Mouse (Mus musculus) hindbrain, embryonic 13.5 days (tissue): ENCODE results near the gene Spx. TPM values are rescaled to one million over a fixed set of nuclear protein-coding genes. Genes with fewer than 3 reads are reported as not detected.

ENCODE experiments used
- ATAC-seq: fragments of 200-750 bp; cut with Nextera tagmentation; 2 replicates; pipeline ENCODE4 v1.8.0; 2017; ENCODE audit warnings: moderate TSS enrichment; ENCODE audit not compliant: low FRiP score
- H3K27ac ChIP-seq: fragments of 300-500 bp; sonication (generic); 2 replicates; pipeline ENCODE4 v1.5.1; 2015; ENCODE audit warnings: inconsistent platforms, mild to moderate bottlenecking, moderate library complexity
- H3K27me3 ChIP-seq: fragments of 300-500 bp; sonication (generic); 2 replicates; pipeline ENCODE4 v1.6.1; 2015; ENCODE audit warnings: mild to moderate bottlenecking, inconsistent platforms
- H3K36me3 ChIP-seq: fragments of 300-500 bp; sonication (generic); 2 replicates; pipeline ENCODE4 v1.6.1; 2015; ENCODE audit warnings: mild to moderate bottlenecking, inconsistent platforms
- H3K4me1 ChIP-seq: fragments of 300-500 bp; sonication (generic); replicated peaks from 2 replicates; pipeline ENCODE4 v1.6.1; 2015; ENCODE audit warnings: inconsistent platforms
- H3K4me2 ChIP-seq: fragments of 300-500 bp; sonication (generic); 2 replicates; pipeline ENCODE4 v1.6.1; 2015; ENCODE audit warnings: inconsistent platforms, mild to moderate bottlenecking, moderate library complexity
- H3K4me3 ChIP-seq: fragments of 300-500 bp; sonication (generic); 2 replicates; pipeline ENCODE4 v1.5.1; 2015; ENCODE audit warnings: mild to moderate bottlenecking, inconsistent platforms
- H3K9ac ChIP-seq: fragments of 300-500 bp; sonication (generic); 2 replicates; pipeline ENCODE4 v1.6.1; 2015; ENCODE audit warnings: mild to moderate bottlenecking, inconsistent platforms
- H3K9me3 ChIP-seq: fragments of 300-500 bp; sonication (generic); 2 replicates; pipeline ENCODE4 v1.6.1; 2016; ENCODE audit warnings: inconsistent platforms
- WGBS: fragments of 180-500 bp; shearing (Covaris S2); methylation state at CpG from one replicate; pipeline ENCODE4 v1.1.7; 2015; 5-methylcytosine and 5-hydroxymethylcytosine counted together
- polyA plus RNA-seq: library from polyadenylated mRNA; unstranded; fragments of >200 nt; fragmentation: Nextera tagmentation; extraction: Ambion mirVana; gene quantifications from 2 replicates; pipeline ENCODE4 v1.2.1, GENCODE M21; 2015

Spx gene
- 3.6 and 9.5 TPM in 2 replicates for polyA plus RNA-seq

DNA sequence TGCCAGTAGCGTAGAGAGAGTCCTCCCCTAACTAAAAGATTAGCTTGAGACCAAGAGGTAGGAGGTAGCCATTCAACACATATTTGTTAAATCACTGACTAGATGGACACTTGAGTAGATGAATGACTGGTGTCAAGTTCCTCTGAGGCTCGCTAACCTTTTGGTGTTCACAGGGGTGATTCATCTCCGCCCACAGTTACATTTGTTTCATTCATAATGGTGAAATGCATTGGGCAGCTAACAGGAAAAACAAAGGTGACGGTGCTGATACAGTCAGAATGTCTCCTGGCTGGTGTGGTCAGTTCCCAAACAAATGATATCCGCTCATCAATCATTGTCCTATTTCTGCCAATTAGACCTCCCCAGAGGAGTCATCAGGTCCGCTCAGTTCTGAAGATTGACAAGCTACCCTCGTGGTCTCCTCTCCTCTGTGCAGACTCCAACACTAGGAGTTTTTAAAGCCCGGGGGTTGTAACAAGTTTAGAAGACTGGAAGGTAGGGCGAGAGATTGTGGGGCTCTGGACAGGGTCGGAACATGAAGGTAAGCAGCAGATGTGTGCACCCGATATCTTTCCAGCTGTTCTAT lies at the start of gene Spx:
Spx (plus strand) TSS at position 536 of the 586 bp plus-strand sequence.
- no peak for ATAC-seq
- no peak within 1 kb of the TSS for H3K9ac ChIP-seq

DNA sequence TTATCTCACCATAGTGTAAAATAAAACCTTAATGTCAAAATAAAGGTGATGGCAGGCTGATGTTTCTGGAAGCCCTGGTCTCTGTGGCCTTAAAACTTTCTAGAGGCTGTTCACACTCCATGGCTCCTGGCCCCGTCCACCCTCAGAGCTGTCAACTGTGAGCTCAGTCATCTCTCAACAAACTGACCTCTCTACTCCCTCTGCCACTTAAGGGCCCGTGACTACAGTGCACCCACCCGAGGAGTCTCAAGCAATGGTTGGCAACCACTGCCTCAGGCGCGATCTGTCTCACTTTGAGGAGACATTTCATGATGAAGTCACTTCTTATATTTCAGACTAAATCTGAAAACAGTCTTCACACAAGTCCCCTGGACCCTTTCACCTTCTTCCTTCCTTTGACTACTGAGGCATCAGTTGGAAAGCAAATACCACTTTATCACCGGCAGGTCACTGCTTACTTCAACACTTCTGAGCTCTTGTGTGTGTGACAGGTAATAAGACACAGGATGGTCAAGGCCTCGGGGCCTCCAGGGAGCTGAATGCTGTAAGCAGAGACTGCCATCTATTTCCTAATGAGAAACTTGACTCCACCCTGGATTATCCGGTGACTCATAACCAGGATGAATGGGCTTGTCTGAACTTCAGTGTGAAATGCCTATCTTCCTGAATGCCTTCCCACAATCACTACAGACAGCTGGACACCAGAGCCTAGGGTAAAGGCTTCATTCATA lies 47.3 kb upstream of the Spx start:
- Histone ChIP-seq H3K27ac (no peak overlapping the region), H3K4me3 (no peak overlapping the region), H3K9ac (no peak overlapping the region), H3K36me3 (peaks cover 85% of the 10 kb centered on the region), H3K4me2 (no peak overlapping the region), H3K9me3 (no peaks in the 10 kb centered on the region), H3K27me3 (no peaks in the 10 kb centered on the region), H3K4me1 (no peaks in the 10 kb centered on the region)
- ATAC-seq: no peak
- WGBS: 89% methylated on average over 8 of the region's 8 CpGs

More for the DNA sequence above, at the start of gene Spx:
- Histone ChIP-seq H3K27ac (no peak within 1 kb of the TSS), H3K9me3 (no peaks in the 10 kb centered on the region), H3K27me3 (peaks cover 48% of the 10 kb centered on the region), H3K4me2 (peak within 1 kb of the TSS; percentile 60), H3K4me3 (no peak within 1 kb of the TSS), H3K4me1 (peaks cover 12% of the 10 kb centered on the region), H3K36me3 (no peaks in the 10 kb centered on the region)
- WGBS: 64% methylated on average over 11 of the region's 11 CpGs

DNA sequence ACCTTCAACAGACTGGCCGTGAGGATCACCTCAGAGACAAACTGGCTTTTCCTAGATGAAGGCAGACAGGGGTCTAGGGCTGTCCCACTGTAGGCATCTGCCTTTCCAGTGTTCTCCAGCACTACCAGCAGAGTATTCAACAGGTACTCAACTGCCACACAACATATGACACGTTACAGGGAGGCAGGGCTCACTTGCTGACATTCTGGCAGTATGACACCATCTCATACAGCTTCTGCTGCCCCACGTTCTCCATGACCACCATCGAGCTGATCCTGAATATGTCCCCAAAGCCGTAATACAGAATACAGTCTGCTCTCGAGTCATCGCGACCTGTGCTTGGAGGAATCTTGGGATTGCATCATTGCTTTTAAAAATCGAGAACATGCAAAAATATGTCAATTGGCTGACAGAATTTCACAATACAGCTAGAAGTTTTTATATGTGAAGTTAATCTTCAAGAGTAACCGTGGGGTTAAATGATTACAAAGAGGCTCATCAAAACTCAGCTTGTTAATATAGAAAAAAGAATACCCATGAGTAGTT lies 46.7 kb upstream of the Spx start:
- 92% methylated on average over 10 of the region's 10 CpGs for WGBS
- H3K4me3 ChIP-seq: no peak overlapping the region
- no peak overlapping the region for H3K27ac ChIP-seq
- H3K4me2 ChIP-seq: no peak overlapping the region
- no peaks in the 10 kb centered on the region for H3K4me1 ChIP-seq
- peaks cover 82% of the 10 kb centered on the region for H3K36me3 ChIP-seq
- ATAC-seq: no peak
- no peaks in the 10 kb centered on the region for H3K9me3 ChIP-seq
- H3K27me3 ChIP-seq: no peaks in the 10 kb centered on the region
- H3K9ac ChIP-seq: no peak overlapping the region

DNA sequence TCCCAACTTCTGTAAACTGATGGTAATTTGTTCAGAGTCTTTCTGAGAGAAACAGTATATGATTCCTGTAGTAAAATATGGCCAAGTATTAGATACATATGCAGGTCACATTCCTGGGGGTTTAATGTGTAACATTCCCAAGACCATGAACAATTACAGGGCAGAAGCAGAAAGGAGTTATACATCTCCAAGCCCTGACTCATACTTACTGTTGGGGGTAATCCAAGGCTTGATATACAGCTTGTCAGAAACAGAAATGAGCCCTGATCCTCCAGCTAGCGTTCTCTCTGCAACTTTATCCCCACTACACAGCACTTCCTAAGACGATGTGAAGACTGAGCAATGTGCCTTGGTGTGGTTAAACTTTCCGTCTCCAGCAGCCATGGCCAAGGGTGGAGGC lies 45.7 kb upstream of the Spx start:
- H3K4me3 ChIP-seq: no peak overlapping the region
- no peak for ATAC-seq
- no peak overlapping the region for H3K27ac ChIP-seq
- peaks cover 84% of the 10 kb centered on the region for H3K36me3 ChIP-seq
- H3K4me1 ChIP-seq: no peaks in the 10 kb centered on the region
- WGBS: 99% methylated on average over 3 of the region's 3 CpGs
- no peak overlapping the region for H3K4me2 ChIP-seq
- no peaks in the 10 kb centered on the region for H3K9me3 ChIP-seq
- H3K9ac ChIP-seq: no peak overlapping the region
- H3K27me3 ChIP-seq: no peaks in the 10 kb centered on the region

DNA sequence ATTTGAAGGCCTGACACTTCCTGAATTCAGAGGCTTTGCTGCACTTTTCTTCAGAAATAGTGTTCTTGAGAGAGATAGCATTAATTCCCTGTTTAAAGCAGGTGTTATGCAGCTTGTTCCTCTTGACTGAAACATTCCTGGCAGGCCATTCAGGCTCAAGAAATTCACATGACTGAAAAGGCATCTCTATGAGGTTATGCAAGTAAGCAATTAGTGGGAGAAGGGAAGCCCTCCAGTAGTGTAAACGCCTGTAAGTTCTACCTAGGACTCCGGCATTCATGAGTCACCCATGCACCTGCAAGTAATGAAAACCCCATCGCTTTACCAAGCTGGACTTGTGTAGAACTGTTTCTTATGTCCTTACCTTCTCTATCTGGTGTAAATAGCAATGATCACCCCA lies 43.7 kb upstream of the Spx start:
- WGBS: 88% methylated on average over 3 of the region's 3 CpGs

DNA sequence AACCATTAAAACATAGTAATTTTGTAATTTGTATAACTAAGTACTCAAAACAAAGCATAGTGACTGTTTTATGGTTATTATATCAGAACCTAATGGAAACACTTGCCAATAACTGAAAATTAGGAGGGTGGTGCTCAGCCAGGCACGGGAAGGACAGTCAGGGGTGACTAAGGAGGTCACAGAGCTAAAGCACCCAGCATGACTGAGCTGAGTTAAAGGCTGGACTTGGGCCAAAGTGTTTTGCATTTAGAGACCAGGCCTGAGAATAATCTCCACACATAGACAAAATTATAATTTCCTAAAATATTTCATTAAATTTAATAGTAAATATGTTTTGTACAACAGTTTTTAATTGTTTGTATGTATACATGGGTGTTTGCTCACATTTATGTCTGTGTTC lies 36.2 kb upstream of the Spx start:
- H3K27me3 ChIP-seq: no peaks in the 10 kb centered on the region
- no peak overlapping the region for H3K27ac ChIP-seq
- H3K4me2 ChIP-seq: no peak overlapping the region
- peaks cover 51% of the 10 kb centered on the region for H3K36me3 ChIP-seq
- ATAC-seq: no peak
- no peak overlapping the region for H3K4me3 ChIP-seq
- WGBS: 63% methylated on average over 1 of the region's 1 CpGs
- no peak overlapping the region for H3K9ac ChIP-seq
- no peaks in the 10 kb centered on the region for H3K4me1 ChIP-seq
- no peaks in the 10 kb centered on the region for H3K9me3 ChIP-seq

More for the DNA sequence above, 43.7 kb upstream of the Spx start:
- H3K4me2 ChIP-seq: no peak overlapping the region
- H3K4me3 ChIP-seq: no peak overlapping the region
- no peaks in the 10 kb centered on the region for H3K4me1 ChIP-seq
- H3K27ac ChIP-seq: no peak overlapping the region
- no peaks in the 10 kb centered on the region for H3K27me3 ChIP-seq
- H3K36me3 ChIP-seq: peaks cover 83% of the 10 kb centered on the region
- no peaks in the 10 kb centered on the region for H3K9me3 ChIP-seq
- no peak for ATAC-seq
- H3K9ac ChIP-seq: no peak overlapping the region

DNA sequence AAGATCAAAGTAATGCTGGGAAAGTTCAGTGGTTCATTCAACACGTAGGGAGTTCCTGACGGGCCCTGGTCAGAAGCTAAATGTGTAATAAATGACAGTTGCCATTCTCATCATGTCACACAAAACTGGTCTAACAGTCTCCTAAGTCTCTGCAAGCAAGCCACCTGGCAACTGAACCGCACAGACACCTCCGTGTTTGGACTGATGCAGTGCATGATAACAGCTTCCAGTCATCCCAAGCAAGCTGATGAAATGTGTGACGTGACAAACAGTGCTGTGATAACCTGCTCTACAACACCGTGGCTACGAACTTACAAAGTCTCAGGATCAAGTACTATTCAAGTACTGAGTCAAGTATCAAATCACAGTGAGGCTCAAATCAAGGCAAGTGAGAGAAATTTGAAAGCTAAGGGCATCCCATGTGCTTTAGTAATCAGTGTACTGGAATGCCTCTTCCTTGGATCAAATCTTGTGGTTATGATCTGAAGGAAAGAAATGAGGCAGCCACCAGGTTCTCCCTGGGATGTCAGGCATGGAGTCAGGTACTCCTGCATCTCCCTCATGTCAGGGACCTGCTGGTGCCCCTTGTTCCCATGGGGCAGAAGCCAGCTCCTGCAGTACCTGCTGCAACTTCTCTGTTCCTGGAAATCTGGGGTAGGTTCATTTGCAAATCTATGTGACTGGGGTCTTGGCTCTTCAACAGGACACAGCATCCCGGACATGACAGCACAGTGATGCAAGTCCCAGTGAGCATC lies 34.5 kb upstream of the Spx start:
- Histone ChIP-seq H3K27ac (no peak overlapping the region), H3K4me3 (no peak overlapping the region), H3K27me3 (no peaks in the 10 kb centered on the region), H3K36me3 (peaks cover 37% of the 10 kb centered on the region), H3K4me2 (no peak overlapping the region), H3K4me1 (no peaks in the 10 kb centered on the region; the same call in 1 of the 2 replicates), H3K9ac (0 out of 2 replicates have a peak overlapping the region, but pooled peaks have one; percentile 2), H3K9me3 (no peaks in the 10 kb centered on the region)
- 96% methylated on average over 8 of the region's 8 CpGs for WGBS
- ATAC-seq: no peak

DNA sequence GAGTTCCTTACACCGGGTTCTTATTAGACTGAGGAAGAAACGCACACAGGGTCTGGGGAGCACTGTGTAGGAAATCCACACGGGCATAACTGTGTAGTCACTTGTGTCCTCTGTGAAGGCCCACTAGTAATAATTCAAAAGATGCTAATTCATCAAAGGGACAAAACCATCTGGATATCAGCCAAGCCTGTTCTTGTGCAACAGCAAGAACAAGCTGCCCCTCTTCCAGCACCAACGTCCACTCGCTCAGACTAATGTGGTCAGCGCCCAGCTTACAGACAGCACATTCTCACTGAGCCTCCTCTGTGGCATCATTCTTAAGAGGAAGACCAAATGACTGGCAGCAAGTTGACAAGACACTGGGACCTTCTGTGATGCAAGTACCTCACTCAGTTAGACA lies 33.3 kb upstream of the Spx start:
- Histone ChIP-seq H3K4me3 (no peak overlapping the region), H3K27me3 (no peaks in the 10 kb centered on the region), H3K4me1 (no peaks in the 10 kb centered on the region; the same call in 1 of the 2 replicates), H3K4me2 (no peak overlapping the region), H3K27ac (no peak overlapping the region), H3K9me3 (no peaks in the 10 kb centered on the region), H3K36me3 (peaks cover 26% of the 10 kb centered on the region), H3K9ac (no peak overlapping the region)
- no peak for ATAC-seq
- 93% methylated on average over 6 of the region's 6 CpGs for WGBS

DNA sequence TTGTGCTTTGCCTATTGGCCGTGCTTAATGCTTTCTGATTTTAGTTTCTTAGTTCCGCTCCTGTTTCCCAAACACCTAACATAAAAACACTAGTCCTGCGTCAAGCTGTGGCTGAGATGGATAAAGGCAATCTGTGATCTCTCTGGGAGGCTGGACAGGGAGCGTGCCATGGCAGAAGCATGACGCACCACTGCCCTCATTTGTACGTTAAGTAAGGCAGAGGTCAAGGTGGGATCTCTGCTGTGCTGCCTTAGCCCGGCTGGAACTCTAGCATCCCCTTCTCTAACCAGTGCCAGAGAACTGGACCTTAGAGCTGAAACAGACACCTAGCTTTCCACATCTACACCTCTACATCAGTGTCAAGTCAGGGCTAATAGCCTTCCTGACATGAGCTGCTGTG lies 31.6 kb upstream of the Spx start:
- Histone ChIP-seq H3K4me3 (no peak overlapping the region), H3K27me3 (no peaks in the 10 kb centered on the region), H3K4me2 (no peak overlapping the region), H3K9me3 (no peaks in the 10 kb centered on the region), H3K36me3 (peaks cover 10% of the 10 kb centered on the region), H3K27ac (no peak overlapping the region), H3K4me1 (peaks cover 6% of the 10 kb centered on the region), H3K9ac (no peak overlapping the region)
- WGBS: 95% methylated on average over 7 of the region's 7 CpGs
- ATAC-seq: no peak

DNA sequence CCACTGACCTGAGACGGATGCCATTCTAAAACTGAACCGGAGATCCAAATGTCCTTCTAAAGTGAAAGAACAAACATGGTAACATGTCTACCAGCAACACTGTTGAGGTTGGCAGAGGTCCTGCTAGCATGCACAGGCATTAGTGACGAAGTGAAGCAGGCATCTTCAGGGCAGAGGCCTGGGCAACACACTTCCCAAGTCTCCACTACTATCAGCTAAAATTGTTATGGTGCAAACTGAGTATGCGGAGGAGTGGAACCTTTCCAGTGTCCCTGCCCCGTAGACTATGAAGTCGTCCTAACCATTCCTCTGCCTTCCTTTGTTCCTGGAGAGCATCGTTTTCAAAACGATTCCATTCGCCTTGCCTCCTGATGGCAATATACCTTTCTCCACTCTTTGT lies 28.7 kb upstream of the Spx start:
- ATAC-seq: no peak
- Histone ChIP-seq H3K4me3 (no peak overlapping the region), H3K27ac (no peak overlapping the region), H3K4me2 (no peak overlapping the region), H3K9me3 (no peaks in the 10 kb centered on the region), H3K4me1 (peaks cover 23% of the 10 kb centered on the region), H3K27me3 (no peaks in the 10 kb centered on the region), H3K36me3 (no peaks in the 10 kb centered on the region; the same call in 1 of the 2 replicates), H3K9ac (no peak overlapping the region)
- 92% methylated on average over 9 of the region's 9 CpGs for WGBS

DNA sequence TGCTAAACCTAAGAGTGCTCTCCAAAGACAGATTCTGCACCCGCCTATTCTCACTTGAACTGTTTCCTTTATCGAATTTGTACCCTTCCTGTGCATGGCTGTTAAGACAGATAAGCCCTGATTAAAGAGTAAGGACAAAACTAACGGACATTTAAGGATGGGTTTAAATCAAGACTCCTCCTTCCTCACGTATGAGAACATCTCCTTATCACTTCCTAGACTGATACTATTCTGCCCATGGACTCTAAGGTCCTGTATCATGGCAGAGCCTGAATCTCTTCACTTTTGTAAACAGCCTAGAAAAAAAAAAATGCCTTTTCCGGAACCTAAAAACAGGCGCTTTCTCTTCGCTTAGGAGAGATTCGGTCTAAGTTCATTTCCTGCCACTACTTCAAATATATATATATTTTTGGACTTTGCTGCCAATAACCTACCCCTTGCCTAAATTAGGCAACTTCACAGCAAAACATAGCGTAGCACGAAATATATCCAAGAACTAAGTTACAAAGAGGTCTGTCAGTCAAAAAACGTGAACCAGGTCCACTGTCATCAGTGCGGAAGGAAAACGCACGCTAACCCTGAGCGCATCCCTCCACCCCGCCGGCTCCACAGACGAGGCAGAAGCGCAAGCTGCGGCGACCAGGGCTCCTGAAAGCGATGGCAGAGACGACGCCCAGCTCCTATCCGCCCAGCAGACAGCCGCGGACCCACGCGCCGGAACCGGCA lies 26.8 kb upstream of the Spx start:
- H3K9me3 ChIP-seq: no peaks in the 10 kb centered on the region
- no peak overlapping the region for H3K27ac ChIP-seq
- WGBS: 7% methylated on average over 31 of the region's 31 CpGs
- H3K27me3 ChIP-seq: no peaks in the 10 kb centered on the region
- ATAC-seq: peak; percentile 87
- H3K4me3 ChIP-seq: peak overlapping the region; percentile 99
- peak overlapping the region; percentile 76 for H3K4me2 ChIP-seq
- H3K4me1 ChIP-seq: peaks cover 26% of the 10 kb centered on the region
- H3K9ac ChIP-seq: peak overlapping the region; percentile 74
- H3K36me3 ChIP-seq: no peaks in the 10 kb centered on the region; the same call in 1 of the 2 replicates
